Mouse (Mus musculus): ENCODE measurements around the gene Hvcn1. TPM values are rescaled to one million over a fixed set of nuclear protein-coding genes. Genes with fewer than 3 reads are reported as not detected.

Gene Hvcn1
- polyA plus RNA-seq, 1 experiment from 2014 or later: 1.7 TPM

DNA sequence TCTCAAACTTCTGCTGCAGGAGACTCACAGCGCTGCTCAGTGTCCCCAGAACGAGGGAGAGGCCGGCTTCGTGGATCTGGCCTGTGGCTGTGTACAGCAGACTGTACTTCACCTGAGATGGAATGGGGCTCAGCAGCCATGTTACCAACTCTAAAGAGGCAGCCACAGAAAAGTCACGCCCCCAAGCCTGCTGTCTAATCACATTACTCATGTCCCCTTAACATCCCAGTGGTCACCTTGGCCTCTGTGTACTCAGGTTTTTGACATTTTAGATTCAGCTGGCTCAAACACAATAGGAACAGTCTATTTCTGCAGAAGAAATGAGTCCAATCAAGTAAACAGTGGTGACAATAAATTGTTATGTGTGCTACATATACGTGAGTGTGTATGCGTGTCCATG, 41.3 kb downstream of the Hvcn1 start:
- Histone ChIP-seq H3K27ac (ENCODE audit: low read length) (no peak overlapping the region), H3K9ac (ENCODE audit: low read depth, low read length) (no peak overlapping the region), H3K27me3 (ENCODE audit: control insufficient read depth, insufficient read depth, low read depth, low read length) (no peaks in the 10 kb centered on the region), H3K4me2 (ENCODE audit: low read length) (no peak overlapping the region), H3K4me1 (ENCODE audit: control insufficient read depth, insufficient read depth, low read length) (peaks cover 5% of the 10 kb centered on the region; the same call in 1 of the 2 replicates), H3K4me3 (ENCODE audit: low read depth, low read length) (no peak overlapping the region), H3K9me3 (replicated peaks; ENCODE audit: control insufficient read depth, low read length, poor library complexity, severe bottlenecking) (no peaks in the 10 kb centered on the region), H3K36me3 (ENCODE audit: control insufficient read depth, insufficient read depth, low read length) (peaks cover 16% of the 10 kb centered on the region; the same call in 1 of the 2 replicates)
- ATAC-seq: no peak
- 93% methylated on average over 7 of the region's 7 CpGs for WGBS

DNA sequence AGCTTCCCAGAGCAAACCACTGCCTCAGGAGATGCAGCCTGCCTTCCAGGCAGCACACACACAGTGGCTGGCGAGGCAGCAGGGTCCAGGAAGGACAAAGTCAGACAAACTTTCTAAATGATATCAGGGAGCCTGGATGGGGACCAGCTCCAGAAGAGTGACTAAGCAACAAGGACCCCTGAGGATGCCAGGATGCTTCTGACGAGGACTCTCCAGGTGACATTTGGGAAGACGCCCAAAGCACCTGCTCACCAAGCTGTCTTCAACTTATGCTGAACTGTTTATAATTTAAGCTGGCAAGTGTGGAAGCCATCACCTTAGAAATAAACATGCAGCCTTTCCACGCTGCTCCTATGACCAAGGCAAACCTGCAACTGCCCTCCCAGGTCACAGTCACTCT, 42.7 kb downstream of the Hvcn1 start:
- Histone ChIP-seq H3K9ac (ENCODE audit: low read depth, low read length) (no peak overlapping the region), H3K27me3 (ENCODE audit: control insufficient read depth, insufficient read depth, low read depth, low read length) (no peaks in the 10 kb centered on the region), H3K27ac (ENCODE audit: low read length) (no peak overlapping the region), H3K4me1 (ENCODE audit: control insufficient read depth, insufficient read depth, low read length) (no peaks in the 10 kb centered on the region), H3K4me2 (ENCODE audit: low read length) (no peak overlapping the region), H3K4me3 (ENCODE audit: low read depth, low read length) (no peak overlapping the region), H3K9me3 (replicated peaks; ENCODE audit: control insufficient read depth, low read length, poor library complexity, severe bottlenecking) (no peaks in the 10 kb centered on the region), H3K36me3 (ENCODE audit: control insufficient read depth, insufficient read depth, low read length) (peaks cover 19% of the 10 kb centered on the region)
- 86% methylated on average over 4 of the region's 4 CpGs for WGBS
- no peak for ATAC-seq

DNA sequence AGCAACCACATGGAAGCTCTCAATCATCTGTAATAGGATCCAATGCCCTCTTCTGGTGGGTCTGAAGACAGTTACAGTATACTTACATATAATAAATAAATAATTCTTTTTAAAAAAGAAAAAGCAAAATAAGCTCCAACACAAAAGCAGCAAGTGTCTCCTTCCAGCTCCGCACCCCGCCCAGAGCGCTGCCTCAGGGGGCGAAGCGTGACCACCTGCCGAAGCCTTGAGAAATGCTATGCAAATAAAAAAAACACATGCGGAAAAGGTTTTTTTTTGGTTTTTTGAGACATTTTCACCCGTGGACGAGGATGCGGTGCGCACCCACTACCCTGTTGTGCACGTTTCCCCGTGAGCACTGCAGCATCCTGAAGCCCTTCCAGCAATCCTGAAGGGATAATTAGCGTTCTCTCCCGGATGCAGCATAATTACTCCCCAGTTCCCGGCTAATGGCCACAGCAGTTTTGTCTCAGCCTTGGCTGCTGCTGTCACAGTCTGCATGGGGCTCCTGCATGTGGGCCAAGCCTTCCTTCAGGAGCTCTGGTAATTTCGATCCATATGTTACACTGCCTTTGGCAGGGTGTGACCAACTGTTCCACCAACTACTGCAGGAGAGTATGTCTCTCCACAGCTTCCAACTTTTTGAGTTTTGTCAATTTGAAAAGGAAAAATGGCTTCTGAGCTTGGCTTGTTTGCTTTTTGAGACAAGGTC, 45.4 kb downstream of the Hvcn1 start:
- H3K4me1 ChIP-seq (ENCODE audit: control insufficient read depth, insufficient read depth, low read length): no peaks in the 10 kb centered on the region
- no peak overlapping the region for H3K4me2 ChIP-seq (ENCODE audit: low read length)
- no peaks in the 10 kb centered on the region for H3K27me3 ChIP-seq (ENCODE audit: control insufficient read depth, insufficient read depth, low read depth, low read length)
- WGBS: 88% methylated on average over 17 of the region's 17 CpGs
- no peak for ATAC-seq
- no peak overlapping the region for H3K4me3 ChIP-seq (ENCODE audit: low read depth, low read length)
- no peak overlapping the region for H3K9ac ChIP-seq (ENCODE audit: low read depth, low read length)
- no peak overlapping the region for H3K27ac ChIP-seq (ENCODE audit: low read length)
- no peaks in the 10 kb centered on the region for H3K9me3 ChIP-seq (replicated peaks; ENCODE audit: control insufficient read depth, low read length, poor library complexity, severe bottlenecking)
- H3K36me3 ChIP-seq (ENCODE audit: control insufficient read depth, insufficient read depth, low read length): peaks cover 34% of the 10 kb centered on the region

DNA sequence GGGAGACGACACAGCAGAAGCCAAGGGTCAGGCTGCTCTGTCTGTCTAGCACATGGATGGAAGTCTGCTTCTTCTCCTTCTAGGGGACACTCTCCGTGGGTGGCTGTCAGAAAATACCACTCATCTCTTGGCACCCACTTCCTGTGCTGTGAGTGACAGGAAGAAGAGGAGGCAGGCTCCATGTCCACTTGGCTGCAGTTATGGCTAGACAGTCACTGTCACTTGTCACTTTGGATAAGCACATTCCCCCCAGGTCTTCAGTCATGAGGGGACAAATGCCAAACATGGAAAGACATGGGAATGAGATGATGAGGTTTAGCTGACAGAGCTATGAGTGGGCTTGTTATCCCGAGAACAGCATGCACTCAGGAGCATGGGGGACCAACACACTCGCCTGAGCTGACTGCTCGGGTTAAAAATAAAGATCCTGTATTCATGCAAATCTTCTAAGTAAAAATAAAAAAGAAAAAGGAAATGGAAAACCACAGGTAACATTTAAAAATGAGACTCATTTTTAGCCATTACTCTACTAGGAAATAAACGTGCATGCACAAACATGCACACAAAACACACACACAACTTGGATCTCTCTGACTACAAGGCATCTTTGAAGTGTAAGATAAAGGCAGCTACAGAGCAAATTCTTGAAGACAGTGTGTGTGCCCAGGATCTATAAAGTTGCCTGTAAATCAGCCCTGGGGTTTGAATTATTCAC, 51.6 kb downstream of the Hvcn1 start:
- Histone ChIP-seq H3K4me1 (ENCODE audit: control insufficient read depth, insufficient read depth, low read length) (peaks cover 11% of the 10 kb centered on the region), H3K4me2 (ENCODE audit: low read length) (no peak overlapping the region), H3K4me3 (ENCODE audit: low read depth, low read length) (no peak overlapping the region), H3K9me3 (replicated peaks; ENCODE audit: control insufficient read depth, low read length, poor library complexity, severe bottlenecking) (no peaks in the 10 kb centered on the region), H3K27ac (ENCODE audit: low read length) (no peak overlapping the region), H3K27me3 (ENCODE audit: control insufficient read depth, insufficient read depth, low read depth, low read length) (no peaks in the 10 kb centered on the region), H3K9ac (ENCODE audit: low read depth, low read length) (no peak overlapping the region), H3K36me3 (ENCODE audit: control insufficient read depth, insufficient read depth, low read length) (peaks cover 22% of the 10 kb centered on the region)
- WGBS: 89% methylated on average over 6 of the region's 6 CpGs
- ATAC-seq: no peak

DNA sequence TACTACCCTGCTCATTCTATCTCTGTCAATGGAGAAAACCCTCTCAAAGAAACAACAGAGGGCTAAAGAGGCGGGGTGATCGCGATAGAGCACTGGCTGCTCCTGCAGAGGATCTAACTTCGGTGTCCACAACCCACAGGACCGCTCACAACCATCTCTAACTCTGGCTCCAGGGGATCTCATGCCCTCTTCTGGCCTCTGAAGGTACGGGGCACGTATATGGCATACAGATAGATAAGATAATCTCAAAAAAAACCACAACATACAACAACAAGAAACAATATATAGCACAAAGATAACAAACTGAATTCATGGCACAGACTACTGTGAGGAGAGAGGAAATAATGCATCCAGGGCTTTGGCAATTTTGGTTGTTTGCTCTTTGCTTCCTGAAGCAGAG, 55.5 kb downstream of the Hvcn1 start:
- H3K9me3 ChIP-seq (replicated peaks; ENCODE audit: control insufficient read depth, low read length, poor library complexity, severe bottlenecking): no peaks in the 10 kb centered on the region
- 58% methylated on average over 7 of the region's 7 CpGs for WGBS
- no peaks in the 10 kb centered on the region for H3K27me3 ChIP-seq (ENCODE audit: control insufficient read depth, insufficient read depth, low read depth, low read length)
- H3K27ac ChIP-seq (ENCODE audit: low read length): no peak overlapping the region
- H3K4me2 ChIP-seq (ENCODE audit: low read length): 0 out of 2 replicates have a peak overlapping the region, but pooled peaks have one; percentile 17
- H3K36me3 ChIP-seq (ENCODE audit: control insufficient read depth, insufficient read depth, low read length): peaks cover 1% of the 10 kb centered on the region; the same call in 1 of the 2 replicates
- no peak overlapping the region for H3K9ac ChIP-seq (ENCODE audit: low read depth, low read length)
- H3K4me1 ChIP-seq (ENCODE audit: control insufficient read depth, insufficient read depth, low read length): peaks cover 16% of the 10 kb centered on the region
- ATAC-seq: no peak
- no peak overlapping the region for H3K4me3 ChIP-seq (ENCODE audit: low read depth, low read length)

DNA sequence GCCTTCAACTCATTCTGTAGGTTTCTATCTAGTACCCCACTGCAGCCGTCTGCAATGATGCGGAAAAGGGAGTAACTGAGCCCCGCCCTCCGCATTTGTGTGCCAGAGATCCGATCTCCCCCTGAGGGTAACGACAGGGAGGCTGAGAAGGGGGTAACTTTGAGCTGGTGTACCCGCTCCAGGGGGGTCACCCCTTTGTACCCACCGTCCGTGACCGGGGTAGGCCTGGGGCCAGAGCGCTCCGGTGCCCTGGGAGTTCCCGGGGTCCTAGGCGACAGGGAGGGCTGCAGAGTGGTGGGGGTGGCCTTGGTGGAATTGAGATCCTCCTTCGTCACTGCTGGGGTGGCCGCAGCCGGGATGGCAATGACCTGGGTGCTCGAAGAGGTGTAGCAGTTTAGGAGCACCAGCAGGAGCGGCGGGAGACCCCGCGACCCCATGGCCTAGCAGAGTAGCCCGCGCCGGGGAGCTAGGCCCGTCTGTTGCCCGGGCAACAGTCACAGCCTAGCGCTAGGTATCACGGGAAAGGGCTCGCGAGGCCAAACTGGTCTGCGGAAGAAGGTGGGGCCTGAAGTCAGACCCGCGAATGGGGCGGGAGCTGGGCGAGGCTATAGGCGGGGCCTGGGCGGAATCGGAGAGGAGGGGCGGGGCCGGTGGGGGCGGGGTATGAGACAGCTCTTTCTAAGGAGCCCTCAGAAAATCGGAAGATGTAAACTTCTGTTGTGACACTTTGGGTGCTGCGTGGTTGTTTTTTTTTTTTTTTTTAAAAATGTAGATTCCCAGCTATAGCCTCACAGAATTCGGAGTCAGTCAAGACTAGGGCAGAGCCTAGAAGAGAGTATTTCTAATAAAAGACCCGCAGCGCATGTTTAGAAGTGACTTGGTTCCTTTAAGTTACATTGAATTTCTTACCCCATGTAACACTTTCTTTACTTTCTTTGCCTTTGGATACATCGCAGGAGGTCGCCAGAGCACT, 57.6 kb downstream of the Hvcn1 start, which contains the start of gene Tctn1:
Gene Tctn1 (minus strand): TSS at position 528 of the 973 bp plus-strand sequence.
- H3K4me1 ChIP-seq (ENCODE audit: control insufficient read depth, insufficient read depth, low read length): peaks cover 16% of the 10 kb centered on the region
- 1% methylated on average over 49 of the region's 49 CpGs for WGBS
- H3K4me2 ChIP-seq (ENCODE audit: low read length): peak within 1 kb of the TSS; percentile 89
- no peaks in the 10 kb centered on the region for H3K36me3 ChIP-seq (ENCODE audit: control insufficient read depth, insufficient read depth, low read length)
- H3K4me3 ChIP-seq (ENCODE audit: low read depth, low read length): peak within 1 kb of the TSS; percentile 80
- H3K9me3 ChIP-seq (replicated peaks; ENCODE audit: control insufficient read depth, low read length, poor library complexity, severe bottlenecking): no peaks in the 10 kb centered on the region
- peak; percentile 98 for ATAC-seq
- peak within 1 kb of the TSS; percentile 89 for H3K9ac ChIP-seq (ENCODE audit: low read depth, low read length)
- H3K27ac ChIP-seq (ENCODE audit: low read length): peak within 1 kb of the TSS; percentile 84
- H3K27me3 ChIP-seq (ENCODE audit: control insufficient read depth, insufficient read depth, low read depth, low read length): no peaks in the 10 kb centered on the region

DNA sequence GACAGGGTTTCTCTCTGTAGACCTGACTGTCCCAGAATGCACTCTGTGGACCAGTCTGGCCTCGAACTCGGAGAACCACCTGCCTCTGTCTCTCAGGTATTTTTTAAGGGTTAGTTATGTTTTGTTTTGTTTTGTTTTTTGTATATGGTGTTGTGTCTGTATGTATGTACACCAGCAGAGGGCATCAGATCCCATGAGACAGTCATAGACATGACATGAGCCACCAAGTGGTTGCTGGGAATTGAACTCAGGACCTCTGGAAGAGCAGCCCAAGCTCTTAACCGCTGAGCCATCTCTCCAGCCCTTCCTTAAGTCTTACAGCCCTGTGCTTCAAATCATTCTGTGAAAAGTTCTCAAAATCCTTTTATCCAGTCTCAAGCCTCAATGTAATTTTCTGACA, 58.6 kb downstream of the Hvcn1 start:
- Histone ChIP-seq H3K9ac (ENCODE audit: low read depth, low read length) (no peak overlapping the region), H3K4me3 (ENCODE audit: low read depth, low read length) (no peak overlapping the region), H3K9me3 (replicated peaks; ENCODE audit: control insufficient read depth, low read length, poor library complexity, severe bottlenecking) (no peaks in the 10 kb centered on the region), H3K4me1 (ENCODE audit: control insufficient read depth, insufficient read depth, low read length) (peaks cover 16% of the 10 kb centered on the region), H3K27ac (ENCODE audit: low read length) (no peak overlapping the region), H3K4me2 (ENCODE audit: low read length) (no peak overlapping the region), H3K36me3 (ENCODE audit: control insufficient read depth, insufficient read depth, low read length) (no peaks in the 10 kb centered on the region), H3K27me3 (ENCODE audit: control insufficient read depth, insufficient read depth, low read depth, low read length) (no peaks in the 10 kb centered on the region)
- 78% methylated on average over 3 of the region's 3 CpGs for WGBS
- ATAC-seq: no peak

DNA sequence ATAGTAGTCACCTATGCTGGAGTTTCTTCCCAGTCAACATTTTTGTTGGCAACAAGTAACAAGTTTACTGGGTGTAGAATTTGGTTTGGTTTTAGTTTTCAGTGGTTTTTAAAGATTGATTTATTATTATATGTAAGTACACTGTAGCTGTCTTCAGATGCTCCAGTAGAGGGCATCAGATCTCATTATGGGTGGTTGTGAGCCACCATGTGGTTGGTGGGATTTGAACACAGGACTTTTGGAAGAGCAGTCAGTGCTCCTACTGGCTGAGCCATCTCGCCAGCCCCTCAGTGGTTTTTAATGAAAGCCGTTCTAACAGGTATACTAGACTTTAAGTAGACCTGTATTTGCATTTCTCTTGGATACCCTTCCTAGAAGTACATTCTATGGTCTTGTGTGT, 59.3 kb downstream of the Hvcn1 start:
- Histone ChIP-seq H3K4me1 (ENCODE audit: control insufficient read depth, insufficient read depth, low read length) (peaks cover 13% of the 10 kb centered on the region), H3K9me3 (replicated peaks; ENCODE audit: control insufficient read depth, low read length, poor library complexity, severe bottlenecking) (no peaks in the 10 kb centered on the region), H3K36me3 (ENCODE audit: control insufficient read depth, insufficient read depth, low read length) (no peaks in the 10 kb centered on the region), H3K4me2 (ENCODE audit: low read length) (no peak overlapping the region), H3K4me3 (ENCODE audit: low read depth, low read length) (no peak overlapping the region), H3K27ac (ENCODE audit: low read length) (no peak overlapping the region), H3K27me3 (ENCODE audit: control insufficient read depth, insufficient read depth, low read depth, low read length) (no peaks in the 10 kb centered on the region), H3K9ac (ENCODE audit: low read depth, low read length) (no peak overlapping the region)
- WGBS: 98% methylated on average over 2 of the region's 2 CpGs
- ATAC-seq: no peak

Data from midbrain, embryonic 16.5 days (tissue).